Mouse (Mus musculus) ZHBTc4 (cell line): ENCODE measurements at regions not wholly inside any gene's neighbourhood (a gene's known extent, or its start where the extent isn't known, plus 50 kb on each side); places are given as distances from the start of the nearest gene placed in this dataset.

Experiments
- DNase-seq: peaks from one replicate; pipeline ENCODE4 v3.0.0-alpha.2; 2011; ENCODE audit warnings: low read depth, low spot score

DNA sequence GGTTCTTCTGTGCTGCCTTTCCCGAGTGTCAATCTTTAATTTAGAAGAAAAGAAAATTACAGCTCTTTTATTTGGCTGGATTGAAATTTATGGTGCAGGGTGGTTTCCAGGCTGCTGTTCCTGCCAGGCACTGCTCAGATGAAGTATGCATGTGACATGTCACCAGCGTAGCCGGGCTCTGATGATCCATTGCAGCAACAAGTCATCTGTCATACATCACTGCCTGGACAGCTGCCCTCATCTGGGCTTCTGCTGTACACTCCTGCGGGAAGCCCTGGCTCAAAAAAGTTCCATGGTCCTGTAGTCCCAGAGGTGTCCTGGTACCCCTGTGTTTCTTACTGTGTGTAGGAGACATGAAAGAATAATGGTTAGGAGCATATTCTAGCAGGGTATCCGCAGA is 773.0 kb downstream of the Kcnj2 start:
- no peak for DNase-seq

DNA sequence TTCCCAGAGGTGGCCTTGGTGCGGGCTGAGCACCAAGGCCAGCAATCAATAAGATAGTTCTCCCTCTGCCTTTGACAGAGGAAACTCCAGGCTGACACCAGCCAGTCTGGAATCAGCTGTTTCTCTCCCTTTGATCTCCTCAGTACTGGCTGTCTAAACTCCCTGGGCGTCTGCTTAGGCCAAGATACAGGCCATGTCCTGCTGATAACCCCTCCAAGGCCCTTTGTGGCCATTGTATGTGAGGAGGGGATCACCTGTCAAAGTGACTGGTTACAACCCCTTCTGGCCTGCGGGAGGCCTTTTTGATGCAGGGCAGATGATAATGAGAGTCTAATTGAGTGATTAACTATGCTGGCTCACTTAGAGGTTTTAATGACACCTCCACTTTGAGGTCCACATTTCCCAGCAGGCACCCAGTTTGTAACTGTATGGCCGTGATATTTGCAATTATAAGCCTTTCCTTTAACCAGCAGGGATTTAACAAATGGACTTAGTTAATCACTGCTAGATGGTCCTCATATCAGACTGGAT is 777.8 kb downstream of the Kcnj2 start:
- peak; percentile 90 for DNase-seq

DNA sequence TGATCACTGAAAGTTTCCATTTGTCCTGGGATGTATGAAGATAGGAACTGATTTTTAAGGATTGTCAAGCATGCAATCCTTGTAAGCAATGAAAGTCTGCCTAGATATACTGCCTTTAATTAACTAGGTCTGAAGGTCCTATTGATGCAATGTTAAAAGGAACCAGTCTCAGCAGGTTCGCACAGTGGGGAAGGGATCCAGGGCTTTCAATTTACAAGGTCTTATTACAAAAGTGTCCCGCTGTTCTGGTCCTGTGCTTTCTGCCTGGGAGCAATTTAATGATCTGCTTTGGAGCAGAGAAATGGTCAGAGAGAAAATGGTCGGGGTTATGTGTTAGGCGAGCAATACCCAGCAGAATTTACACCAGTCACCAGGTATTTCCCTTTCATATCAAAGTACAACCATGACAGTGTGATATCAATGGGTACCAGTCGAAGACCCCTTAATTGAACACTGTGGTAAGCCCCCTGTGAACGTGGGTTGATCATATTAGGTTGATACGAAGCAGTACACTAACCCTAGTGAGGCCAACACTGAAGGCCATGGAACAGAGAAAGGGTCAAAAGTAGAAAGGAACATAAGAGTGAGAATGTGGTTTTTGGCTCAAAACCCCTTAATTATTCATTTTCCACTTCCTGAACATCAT is 778.5 kb downstream of the Kcnj2 start:
- DNase-seq = peak; percentile 86

DNA sequence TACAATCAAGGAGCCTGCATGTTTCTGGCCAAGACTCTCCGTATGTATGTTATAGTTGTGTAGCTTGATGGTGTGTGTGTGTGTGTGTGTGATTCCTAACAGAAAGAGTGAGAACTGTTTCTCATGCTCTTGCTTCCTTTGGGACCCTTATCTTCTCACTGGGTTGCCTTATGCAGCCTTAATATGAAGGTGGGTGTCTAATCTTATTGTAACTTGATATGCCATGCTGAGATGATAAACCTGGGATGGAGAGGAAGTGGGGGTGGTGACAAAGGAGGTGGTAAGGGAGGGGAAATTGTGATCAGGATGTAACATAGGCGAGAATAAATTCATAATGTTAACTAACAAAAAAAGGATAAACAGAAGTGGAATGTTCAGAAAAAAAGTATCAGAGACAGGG is 791.3 kb downstream of the Kcnj2 start:
- no peak for DNase-seq

DNA sequence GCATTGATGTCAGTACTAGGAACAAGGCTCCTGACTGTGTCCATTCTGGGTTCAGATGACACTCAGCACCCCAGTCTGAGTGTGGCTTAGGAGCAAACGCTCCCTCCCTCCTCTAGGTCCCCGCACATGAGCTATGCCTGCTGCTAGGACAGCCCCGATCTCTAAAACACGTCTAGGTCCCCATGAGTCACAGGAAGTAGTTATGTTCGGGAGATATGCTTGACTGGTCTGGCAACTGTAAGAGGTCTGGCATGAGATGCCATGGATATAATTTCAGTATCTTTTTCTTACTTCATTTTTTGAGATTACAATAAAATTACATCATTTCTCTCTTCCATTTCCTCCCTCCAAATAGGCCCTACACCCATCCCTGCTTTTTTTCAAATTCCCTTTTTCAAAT is 792.1 kb downstream of the Kcnj2 start:
- DNase-seq = no peak

DNA sequence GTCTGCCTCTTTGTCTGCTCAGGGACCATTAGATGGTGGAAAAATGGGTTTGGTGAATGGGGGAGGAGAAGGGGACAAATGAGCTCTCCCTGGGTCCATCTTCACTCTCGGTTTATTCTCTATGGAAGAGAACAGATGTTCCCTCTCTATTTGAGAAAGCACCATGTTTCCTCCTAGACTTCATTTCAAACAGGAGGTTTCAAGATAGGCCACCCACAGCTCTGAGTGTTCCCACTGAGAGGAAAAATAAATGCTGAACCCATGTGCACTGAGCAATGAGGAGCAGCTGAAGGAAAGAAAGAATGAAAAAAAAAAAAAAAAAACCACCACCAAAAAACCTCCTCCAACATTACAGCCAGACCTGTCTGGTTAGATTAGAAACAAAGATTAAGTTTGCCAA is 799.2 kb downstream of the Kcnj2 start:
- no peak for DNase-seq

DNA sequence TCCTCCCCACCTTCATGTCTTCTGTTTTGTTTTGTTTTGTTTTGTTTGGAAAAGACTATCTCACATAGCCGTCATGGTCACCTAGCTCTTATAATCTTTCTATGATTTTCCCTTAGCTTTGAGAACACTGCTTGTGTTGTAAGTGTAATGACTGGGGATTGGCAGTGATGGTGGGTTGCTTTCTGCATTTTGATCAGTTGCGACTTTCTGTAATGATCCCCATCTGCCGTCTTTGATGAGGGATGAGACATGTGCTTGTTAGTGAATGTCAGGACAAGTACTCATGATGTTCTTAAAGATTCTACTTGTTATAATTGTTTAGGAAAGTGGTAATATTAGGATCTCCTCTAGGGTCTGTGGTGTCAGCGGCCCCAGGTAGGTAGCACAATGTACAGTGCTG is 809.4 kb downstream of the Kcnj2 start:
- DNase-seq = no peak

DNA sequence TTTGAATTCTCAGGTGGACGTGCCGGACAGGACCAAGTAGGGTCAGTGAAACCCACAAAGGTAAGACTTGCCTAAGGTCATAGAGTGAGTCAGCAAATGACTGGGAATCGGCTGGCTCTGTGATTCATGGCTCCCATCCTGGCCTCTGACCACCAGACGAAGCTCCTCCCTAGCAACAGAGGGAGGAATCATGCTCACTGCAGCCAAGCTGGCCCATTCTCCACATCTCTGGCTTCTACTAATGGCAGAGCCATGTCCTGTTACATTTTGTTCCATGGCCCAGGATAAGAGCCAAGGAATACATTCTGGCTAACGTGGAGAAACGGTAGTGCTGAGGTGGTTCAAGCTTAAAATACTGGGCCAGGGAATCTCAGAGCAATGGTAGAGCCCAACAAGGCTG is 814.2 kb downstream of the Kcnj2 start:
- DNase-seq = no peak

DNA sequence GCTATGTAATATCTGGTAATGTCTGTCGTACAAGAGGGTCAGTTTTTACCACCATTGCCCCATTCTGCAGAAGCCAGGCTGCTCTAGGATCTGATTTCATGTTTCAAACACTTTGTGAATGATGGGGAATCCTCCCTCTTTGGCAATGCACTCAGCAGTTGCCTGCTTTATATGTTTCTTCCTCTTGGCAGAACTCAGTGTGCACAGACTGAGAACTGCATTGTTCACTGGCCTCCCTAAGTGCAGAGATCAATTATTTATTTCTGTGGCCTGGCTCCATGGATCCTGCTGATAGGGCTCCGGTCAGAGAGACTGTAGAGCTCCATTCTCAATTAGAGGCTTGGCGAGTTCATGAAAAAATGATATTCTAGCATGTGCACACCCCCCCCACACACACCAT is 824.1 kb downstream of the Kcnj2 start:
- DNase-seq = no peak

DNA sequence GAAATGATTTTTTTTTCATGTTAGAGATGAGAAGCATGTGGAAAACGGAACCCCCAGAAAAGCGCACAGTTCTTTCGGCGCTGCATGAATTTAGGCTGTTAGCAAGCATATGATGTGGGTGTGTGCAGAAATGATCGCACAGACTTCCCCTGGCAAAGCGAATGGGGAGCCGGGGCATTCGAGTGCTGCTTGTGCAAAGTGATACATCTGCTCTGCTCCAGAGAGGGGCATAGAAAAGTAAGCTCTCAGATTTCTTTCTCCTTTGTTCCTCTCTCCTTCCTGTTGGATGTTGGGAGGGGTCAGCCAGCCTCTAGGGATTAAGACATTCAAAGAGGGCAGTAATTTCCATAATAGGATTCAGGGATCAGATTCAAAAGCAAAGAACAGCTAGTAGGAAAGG is 827.9 kb downstream of the Kcnj2 start:
- peak; percentile 6 for DNase-seq

DNA sequence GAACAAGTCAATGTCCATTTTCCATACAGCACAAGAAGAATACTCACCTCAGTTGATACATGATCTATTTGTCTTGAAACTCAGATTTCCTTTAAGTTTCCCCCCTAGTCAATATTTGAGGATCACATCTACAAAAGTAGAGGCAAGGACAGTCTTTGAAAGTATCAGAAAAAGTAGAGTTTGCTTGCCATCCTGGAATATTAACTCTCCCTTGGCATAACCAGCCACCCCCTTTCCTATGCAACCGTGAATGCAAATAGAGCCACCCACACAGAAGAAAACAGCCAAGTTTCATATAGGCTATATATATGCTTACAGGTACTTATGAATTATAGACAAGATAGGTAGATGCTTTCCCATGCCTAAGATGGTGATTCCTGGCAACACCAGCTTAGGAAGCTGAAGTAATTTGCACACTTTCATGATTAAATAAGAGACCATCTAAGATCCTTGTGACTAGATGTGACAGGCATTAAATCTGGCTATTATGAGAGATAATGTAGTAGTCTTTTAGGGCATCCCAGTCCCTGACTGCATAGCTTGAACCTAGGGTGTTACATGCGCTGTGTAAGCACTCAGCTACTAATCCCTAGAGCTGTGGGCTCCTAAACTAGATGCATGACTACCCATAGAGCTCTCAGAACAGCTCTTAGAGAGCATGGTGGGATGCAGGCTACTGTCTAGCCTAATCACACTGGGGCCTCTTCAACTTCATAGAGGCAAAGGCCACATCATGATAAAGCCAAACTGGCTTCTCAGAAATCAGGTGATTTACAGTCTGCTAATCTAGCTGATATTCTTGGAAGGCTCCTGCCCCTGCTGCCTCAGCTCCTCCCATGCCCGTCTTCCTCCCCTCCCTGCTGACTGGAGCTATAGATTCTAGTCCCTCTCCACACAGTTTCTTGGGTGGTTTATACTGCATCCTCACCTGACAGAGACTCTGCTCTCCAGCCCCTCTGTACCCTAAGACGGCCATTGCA is 829.5 kb downstream of the Kcnj2 start:
- DNase-seq = no peak

DNA sequence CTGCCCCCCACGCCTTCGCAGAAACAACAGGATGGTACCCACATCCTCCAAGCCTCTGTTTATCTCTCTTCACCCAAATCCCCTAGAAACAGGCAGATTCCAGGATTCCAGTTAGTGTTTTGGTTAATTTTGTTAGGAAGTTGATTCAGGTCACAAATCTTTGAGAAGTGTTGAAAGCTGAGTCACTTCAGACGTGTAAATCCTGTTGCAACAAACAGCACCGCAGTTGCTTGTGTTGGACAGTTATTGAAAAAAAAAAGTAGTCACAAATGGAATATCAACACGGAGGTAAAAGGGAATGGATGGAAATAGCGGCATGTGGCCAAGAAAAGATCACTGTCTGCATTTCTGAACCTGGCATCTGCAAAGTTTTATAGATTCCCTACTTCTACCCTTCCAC is 831.0 kb downstream of the Kcnj2 start:
- DNase-seq = no peak

DNA sequence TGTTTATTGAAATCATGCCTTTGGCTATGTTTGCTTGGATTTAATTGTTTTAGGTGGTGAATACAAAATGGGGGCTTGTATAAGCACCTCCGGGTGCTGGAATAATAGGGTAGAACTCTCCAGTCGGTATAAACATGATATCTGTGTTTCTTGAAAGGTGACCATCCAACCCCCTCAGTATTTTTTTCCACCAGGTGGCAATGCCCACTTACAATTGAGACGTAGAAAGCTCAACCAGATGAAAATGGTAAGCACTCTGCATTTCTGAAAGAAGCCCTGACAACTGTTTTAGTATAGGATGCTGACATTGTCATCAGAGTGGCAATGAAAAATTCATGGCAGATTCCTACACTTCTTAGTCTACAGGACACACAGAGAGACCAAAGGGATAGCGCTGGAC is 838.1 kb downstream of the Kcnj2 start:
- DNase-seq = no peak

DNA sequence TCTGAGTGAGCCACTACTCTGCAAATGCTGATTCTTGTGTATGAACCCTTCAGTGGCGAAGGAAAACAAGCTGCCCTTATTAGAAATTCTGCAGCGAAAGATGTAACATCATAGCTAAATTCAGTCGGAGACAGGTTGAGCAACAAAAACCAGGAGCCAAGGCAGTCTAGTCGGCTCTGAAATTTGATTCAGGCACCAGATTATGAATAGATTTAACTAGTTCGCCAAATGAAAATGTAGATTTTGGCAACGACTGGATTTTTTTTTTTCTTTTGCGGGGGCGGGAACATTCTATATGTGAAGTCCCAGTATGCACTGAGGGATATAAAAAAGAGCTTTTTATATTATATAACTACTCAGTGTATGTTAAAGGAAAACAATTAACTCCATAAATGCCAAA is 847.9 kb downstream of the Kcnj2 start:
- no peak for DNase-seq

DNA sequence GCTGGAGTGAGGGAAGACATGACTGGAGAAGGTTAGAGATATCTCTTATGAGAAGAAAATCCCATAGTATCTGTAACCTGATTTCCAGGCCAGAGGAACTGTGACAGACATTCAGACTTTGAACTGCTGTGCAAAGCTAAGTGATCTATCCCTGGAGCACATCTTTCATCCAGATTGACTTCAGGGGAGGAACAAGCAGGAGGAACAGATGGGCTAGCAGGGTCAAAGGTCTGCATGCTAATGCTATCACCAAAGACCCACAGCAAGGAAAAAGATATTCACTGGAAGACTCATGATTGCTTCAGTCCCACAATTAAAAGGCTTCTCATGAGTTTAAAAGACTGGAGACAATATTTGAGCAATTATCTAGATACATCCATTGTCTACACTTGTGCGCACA is 855.7 kb upstream of the Sox9 start:
- no peak for DNase-seq

DNA sequence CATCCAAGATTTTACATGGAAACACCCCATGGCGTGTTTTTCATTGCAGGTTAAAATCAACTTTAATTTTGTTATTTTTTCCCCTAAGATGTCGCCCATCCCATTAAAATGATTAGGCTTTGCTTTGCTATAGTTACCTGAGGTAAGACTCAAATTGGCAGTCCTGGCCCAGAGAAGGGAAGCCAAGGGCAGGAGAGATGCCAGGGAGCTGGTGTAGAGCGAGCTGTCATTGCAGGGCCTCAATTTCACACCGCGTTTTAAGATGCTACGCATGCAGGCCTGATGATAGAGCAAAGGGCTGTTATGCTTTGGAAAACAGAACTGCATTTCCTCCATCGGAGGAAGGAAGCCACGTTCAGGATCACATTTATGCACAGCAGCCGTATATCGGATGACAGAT is 852.7 kb upstream of the Sox9 start:
- DNase-seq = no peak

DNA sequence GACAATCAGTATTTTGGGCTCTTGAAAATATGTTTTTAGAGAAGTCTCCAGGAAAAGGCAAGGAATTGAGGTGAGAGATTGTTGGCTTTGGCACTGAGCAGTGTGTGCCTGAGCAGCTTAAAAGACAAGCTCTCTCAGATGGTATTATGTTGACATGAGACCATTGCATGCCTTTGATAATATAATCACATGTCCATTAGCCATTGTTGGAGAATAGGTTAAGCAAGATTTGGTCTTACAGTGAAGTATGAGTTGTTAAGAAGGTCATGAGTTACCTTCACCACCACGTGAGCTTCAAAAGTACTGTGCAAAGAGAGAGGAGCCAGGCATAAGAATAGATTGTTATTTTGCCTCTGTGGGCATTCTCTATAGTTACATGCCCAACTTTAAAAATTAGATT is 850.0 kb upstream of the Sox9 start:
- no peak for DNase-seq

DNA sequence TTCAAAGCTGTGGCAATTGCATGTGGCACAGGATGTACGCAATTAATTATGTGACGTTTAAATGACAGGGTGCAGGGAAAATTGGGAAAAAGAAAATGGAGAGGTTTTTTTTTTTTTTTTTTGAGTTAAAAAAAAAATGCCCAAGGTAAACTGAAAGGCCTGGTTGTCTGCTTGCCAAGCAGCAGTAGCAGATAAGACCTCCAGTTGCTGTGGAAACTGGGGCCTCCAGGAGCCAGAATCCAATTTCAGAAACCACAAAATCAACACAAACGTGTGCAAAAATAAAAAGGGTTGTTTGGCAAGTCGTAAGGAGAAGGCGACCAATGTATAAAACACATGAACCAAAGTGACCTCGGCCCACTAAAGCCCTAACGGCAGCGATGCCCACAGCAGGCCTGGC is 837.7 kb upstream of the Sox9 start:
- DNase-seq = no peak

DNA sequence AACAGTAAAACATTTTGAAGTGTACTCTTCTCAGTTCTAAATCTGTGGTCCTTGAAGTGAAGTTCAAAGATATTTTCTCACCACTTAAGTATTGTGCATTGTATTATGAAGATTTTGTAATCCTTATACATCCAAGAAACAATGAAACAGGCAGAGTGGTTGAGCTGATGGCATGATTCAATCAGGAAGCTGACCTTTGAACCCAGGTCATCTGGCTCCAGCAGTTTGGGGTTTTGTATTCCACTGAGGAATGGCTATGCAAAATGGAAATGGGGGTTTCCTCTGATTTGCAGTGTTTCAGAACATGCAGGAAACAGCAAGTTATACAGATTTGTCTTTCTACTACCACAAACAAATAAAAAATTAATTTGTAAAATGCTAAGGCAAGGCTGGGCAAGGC is 836.2 kb upstream of the Sox9 start:
- DNase-seq = no peak

DNA sequence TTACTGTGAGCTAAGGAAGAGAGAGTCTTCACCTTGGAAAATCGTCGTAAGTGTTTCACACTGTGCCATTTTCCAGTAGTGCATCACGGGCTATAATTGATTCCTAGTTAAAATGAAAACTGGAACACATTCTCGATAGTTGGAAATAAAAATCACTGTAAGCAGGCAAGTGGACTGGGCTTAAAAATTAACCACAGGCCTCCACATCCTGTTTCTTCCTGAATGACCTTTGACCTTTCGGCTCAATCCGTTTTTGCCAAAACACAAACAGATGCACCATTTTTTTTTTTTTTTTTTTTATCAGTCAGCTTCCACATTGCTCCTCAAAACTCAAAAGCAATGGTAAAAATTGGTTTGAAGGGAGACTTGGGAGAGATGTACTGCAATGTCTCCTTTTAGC is 834.4 kb upstream of the Sox9 start:
- DNase-seq = no peak

DNA sequence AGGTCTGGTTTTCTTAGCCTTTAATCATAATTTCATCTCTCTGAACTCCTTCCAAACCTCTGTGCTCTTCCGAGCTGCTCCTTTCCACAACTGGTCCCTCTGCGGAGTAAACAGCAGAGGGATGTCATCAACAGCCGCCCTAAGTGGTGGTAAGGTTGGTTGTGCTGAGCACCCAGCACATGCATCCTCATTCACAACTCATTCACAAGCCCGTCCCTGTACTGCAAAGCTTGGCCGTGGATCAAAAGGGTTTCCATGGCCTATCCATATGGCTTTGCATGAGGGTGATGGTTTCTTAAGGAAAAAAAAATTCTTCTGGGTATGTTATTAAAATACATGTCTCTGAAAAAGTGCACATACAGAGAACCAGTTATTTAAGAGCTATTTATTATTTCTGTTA is 828.6 kb upstream of the Sox9 start:
- DNase-seq = no peak

DNA sequence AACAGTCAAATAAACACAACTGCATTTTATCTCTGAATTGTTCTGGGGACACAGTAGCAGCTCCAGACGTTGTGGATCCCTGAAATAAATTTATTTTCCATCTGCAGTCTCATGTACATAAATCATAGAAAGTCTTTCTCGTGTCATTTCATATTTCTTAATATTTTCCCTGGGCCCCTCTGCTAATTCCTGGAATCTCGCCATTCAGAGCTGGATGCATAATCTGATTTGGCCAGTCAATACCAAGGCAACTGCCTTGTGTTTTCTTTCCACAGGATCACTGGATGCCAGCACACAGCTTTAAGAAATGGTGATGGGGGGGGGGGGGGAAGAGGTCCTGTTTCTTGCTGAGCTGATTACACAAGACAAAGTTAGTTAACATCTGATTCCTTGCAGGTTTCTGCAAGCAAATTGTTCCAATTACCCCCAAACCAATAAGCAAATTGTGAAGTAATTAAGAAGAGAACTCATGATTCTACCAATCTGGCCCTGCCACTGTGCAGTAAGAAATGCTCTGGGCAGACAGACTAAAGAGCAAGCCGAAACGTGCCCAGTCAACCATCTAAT is 824.2 kb upstream of the Sox9 start:
- DNase-seq = no peak
